Mouse (Mus musculus) gastrocnemius, postnatal 4 days (tissue): ENCODE measurements around the gene Ube2d1. TPM values are rescaled to one million over a fixed set of nuclear protein-coding genes. Genes with fewer than 3 reads are reported as not detected.

Experiments used
- DNase-seq, 2 experiments: peaks; one replicate each; pipeline ENCODE4 v3.0.0; 2021 to 2022; ENCODE audit warnings: low spot score in 2 of 2, mixed read lengths in 2 of 2
- total RNA-seq, 2 experiments: library from RNA; stranded (reverse); gene quantifications; 2 replicates each; pipeline ENCODE4 v1.2.3; 2021

Gene Ube2d1
- total RNA-seq, 2 experiments from 2014 or later, result 71.0 to 88.4 TPM

DNA sequence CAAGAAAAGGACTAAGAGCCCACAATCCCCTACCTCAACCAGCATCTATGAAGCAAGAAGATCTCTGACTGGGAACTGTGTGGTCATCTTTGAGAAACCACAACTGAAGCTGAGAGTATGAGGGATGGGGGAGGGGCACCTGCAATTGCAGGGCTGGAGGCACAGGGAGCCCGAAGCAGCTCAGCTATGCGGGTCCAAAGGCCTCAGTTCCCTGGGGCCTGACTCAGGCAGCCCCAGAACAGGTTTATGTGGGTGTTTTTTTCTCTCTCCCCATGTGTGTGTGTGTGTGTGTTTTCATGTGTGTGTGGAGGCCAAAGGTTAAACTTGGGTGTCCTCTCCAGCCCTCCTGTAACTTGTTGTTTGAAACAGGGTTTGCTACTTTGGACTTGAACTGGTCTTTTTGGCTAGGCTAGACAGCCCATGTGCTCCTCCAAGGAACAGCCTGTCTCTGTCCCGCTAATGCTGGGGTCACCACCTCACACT is 6.2 kb upstream of the Ube2d1 start:
- DNase-seq, result no peak

DNA sequence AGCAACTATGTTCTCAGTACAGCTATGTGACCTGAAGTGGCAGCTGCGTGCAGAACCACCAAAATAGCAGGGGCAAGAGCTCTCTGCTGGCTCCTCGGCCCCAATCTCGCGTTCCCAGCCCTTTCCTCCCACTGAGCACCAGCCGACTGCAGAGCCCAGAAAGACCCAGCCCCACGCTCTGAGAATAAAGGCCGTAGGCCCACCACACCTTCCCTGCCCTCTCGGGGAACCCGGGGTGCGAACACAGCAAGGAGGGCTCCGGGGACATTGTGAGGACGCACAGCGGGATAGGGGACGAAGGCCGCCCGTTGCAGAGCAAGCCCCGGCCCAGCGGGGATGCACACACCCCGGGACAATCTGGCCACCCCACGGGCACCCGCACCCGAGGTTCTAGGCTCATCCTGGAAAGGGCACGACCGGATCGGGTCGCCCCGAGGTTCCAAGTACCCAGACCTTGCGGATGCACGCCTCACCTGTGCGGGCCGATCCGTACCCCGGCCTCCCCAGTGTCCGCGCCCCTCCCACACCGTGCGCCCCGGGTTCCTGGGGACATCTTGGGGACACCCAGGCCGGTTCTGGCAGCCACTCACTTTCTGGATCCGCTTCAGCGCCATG is 444 bp downstream of the Ube2d1 start:
- DNase-seq, result no peak

DNA sequence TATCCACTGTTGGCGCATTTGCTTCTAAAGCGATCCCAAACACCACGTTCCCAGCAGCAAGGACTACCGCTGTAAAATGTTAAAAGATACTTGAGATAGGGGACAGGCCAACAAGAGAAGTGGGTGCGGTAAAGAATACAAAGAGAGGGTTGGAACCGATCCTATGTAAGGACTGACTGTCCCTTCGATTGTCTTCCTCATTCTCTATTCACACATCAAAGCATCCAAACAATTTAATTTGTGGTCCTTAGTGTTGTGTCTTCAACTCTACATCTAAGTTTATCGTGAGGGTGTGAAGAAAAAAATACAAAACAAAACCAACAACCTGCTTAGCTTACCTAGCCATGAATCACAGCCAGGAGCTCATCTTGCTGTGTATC is 941 bp downstream of the Ube2d1 start:
- DNase-seq, result no peak

DNA sequence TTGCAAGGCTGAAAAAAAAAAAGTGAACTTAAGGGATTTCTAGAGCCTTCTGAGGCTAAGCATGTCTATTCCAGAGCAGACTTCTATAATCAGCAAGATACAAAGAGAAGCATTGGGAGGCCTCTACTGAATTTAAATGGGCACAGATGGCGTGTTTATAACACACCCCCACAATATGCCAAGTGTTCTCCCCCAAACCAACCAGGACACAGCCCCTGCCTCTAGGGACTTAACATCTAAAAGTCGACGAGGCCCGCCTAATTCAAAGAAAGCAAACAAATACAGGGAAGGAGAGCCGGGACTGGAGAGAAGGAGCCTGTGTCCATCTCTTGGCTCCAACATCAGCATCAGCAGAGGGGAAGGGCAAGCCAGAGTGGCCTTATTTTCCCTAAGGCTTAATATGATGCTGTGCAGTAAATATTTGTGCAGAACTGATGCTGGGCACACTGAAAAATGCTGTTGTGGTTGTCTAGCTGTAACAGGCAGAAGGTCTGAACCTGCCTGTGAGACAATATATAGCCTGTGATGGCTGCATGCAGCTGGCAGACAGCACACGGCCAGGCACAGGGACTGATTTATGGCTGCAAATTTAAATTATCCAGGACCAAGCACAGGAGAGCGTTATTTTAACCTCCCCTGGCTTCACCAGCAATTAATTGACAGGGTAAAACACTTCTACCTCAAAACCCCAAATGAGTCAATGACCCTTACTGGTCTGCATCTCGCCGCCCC is 11.9 kb downstream of the Ube2d1 start:
- DNase-seq, result no peak

DNA sequence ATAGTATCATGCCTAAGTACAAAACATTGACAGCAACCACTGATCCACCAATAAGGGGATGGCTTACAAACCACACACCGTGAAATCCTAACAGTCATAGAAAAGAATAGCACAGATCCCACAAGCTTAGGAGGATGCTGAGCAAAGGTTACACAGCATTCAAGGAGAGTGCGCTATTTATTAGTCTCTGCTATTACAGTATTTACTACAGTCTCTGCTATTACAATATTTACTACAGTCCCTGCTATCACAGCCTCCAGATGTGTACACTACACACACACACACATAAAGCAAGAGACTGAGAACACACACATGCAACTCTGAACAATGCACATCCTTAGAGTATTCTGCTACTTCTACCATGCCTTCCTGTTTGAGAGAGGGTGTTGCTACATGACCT is 17.1 kb downstream of the Ube2d1 start:
- DNase-seq, result no peak

DNA sequence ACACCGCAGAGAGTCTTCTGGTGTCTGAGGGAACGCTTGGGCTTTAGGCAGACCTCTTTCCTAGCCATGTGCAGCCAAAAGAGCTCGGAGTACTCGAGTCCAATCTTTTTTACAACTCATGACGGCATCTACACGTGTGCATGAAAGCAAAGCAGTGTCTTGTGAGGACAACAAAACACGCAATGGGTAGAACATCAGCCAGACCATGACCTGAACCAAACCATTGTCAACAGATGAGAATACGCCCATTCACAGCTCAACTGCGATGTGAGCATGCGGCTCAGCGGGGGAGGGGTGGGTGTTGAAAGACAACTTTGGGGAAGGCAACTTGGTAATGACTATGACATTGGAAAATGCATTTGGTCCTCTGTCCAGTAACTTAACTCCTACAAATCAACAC is 17.6 kb downstream of the Ube2d1 start:
- no peak for DNase-seq

DNA sequence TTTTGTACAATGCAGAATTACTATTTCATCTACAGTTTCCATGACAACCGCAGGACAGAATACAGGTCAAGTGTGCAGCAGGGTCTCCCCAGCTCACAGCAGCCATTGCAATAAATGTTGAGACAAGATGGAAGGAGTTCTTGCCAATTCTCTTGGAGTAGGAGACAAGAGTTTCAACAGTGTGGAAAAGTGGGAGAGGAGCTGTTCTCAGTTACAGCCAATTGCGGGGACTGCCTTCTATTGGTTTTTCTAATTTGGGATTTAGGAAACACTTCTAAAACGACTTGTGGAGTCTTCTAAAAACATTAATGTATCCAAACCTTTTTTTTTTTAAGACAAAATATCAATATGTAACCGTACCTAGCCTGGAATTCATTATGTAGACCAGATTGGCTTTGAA is 20.0 kb downstream of the Ube2d1 start:
- no peak for DNase-seq

DNA sequence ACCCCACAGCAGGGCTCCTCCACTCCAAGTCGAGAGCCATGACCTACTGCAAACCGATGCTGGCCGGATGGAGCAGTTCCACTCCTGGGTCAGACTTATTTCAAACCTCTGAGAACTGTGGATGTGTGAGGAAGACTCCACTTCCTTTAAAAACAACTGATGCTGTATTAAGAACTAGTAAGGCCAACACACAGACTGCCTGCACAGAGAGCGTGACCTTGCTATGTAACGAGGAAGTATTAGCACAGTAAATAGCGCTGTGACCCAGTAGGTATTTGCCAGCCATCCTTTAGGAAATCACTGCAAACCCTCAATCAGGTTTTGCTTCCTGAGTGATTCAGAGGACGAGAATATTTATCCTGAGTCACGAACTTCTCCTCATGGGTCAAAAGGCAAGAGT is 23.4 kb downstream of the Ube2d1 start:
- no peak for DNase-seq

DNA sequence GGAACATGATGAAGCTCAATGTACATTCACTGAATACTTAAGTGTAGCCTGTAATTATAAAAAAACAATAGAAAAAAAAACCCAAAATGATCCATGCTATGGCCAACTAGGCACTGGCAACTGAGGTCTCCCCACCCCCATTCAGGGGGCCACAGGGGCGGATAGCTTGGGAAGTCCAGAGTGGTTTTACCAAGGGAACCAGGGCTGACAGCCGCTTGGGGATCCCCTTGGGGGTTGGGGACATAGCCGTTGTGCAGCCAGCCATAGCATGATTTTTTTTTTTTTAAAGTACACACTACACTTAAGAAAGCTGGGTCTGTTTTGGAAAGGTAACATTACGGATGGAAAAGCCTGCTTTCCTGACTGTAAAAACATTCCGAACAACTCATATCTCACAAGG is 26.1 kb downstream of the Ube2d1 start:
- no peak for DNase-seq

DNA sequence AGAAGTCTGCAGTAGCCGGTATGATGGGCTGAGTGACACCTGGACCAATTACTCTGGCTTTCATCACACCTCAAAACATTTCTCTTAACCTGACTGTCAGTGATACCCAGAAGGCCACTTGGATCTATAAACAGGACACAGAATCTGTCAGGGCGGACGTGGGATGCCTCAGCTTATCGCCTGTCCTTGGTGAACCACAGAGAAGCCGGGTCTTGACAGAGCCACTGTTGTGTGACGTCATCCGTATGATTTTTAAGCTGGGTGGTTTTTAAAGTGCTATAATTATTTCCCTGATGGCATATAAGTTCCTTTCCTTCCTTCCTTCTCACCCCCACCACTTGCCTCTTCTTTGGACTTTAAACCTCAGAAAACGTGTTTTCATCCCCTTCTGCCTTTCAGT is 26.5 kb downstream of the Ube2d1 start:
- DNase-seq, result no peak

DNA sequence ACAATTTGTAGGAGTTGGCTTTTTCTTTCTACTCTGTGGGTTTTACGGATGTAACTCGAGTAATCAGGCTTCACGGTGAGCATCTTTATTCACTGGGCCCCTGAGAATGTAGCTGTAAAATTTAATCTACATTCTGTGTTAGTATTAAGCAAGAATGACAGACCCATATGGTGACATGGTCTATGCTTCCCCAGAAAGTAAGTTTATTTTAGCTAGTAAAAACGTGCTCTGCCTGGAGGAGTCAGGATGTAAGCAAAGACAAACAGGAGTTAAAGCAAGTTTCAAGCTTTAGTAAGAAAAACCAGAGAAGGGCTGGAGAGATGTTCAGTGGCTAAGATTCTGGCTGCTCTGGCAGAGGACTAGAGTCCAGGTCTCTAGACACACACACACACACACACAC is 31.9 kb downstream of the Ube2d1 start:
- DNase-seq, result no peak

DNA sequence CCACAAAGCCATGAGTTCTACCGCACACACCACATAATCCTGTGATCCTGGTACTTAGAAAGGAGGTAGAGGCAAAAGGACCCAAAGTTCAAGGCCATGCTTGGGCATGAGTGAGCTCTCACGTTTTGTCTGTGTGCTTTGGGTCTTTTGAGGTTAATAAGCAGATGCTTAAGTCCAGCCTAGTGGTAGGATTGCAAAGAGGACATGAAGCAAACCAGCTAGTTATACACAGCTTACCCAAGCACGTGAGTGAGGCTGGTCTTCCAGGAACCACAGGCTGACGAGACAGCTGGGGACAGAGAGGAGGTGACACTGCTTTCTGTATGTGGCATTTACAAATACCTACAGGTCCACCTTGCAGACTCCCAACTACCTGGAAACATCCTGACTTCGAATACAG is 32.6 kb downstream of the Ube2d1 start:
- no peak for DNase-seq

DNA sequence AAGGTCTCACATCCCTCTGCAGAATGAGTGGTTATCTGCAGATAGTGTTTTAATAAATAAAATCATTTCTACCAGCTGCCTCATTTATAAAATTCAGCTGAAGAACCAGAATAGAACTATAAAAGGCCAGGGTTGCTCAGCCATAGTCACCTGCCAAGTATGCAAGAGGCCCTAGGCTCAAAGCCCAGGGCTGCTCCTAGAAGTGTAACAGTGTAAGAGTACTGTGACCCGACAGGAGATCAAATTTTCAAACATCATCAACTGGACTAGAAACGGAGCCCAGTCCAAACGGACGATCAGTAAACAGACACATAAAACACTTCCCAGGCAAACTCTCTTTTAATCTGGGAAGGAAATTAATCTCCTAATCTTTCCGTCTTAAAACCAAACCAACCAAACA is 33.2 kb downstream of the Ube2d1 start:
- DNase-seq, result no peak

DNA sequence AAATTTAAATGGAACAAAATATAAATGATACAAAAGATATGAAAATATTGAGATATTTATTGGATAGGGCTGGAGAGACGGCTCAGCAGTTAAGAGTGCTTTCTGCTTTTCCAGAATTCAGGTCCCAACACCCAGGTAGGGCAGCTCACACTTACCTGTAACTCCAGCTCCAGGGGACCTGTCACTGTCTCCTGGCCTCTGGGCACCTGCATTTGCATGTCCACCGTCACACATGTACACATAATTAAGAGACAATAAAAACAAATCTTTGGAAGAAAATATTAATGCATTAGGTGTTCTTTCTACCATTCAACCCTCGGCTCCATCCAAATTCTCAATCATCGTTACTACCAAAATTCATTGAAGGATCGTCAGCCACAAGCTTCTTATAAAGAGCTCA is 33.8 kb downstream of the Ube2d1 start:
- DNase-seq, result no peak

DNA sequence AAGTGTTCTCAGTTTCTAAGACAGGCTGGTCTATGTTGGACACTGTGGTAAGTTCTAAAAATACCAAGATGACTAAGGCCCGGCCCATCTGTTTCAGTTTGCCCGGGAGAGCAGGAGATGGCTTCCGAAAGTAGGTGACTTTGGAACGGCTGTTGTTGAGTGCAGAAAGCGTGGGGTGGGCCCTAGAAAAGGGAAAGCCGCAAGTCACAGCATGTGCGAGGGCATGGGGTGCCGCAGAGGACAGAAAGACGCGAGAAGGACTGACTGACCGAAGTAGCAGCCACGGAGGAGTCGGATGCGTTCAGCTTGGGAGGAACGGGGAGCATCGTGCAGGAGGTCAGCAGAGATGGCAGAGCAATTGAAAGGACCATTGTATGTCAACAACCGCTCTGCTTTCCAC is 34.6 kb downstream of the Ube2d1 start:
- DNase-seq, result no peak

DNA sequence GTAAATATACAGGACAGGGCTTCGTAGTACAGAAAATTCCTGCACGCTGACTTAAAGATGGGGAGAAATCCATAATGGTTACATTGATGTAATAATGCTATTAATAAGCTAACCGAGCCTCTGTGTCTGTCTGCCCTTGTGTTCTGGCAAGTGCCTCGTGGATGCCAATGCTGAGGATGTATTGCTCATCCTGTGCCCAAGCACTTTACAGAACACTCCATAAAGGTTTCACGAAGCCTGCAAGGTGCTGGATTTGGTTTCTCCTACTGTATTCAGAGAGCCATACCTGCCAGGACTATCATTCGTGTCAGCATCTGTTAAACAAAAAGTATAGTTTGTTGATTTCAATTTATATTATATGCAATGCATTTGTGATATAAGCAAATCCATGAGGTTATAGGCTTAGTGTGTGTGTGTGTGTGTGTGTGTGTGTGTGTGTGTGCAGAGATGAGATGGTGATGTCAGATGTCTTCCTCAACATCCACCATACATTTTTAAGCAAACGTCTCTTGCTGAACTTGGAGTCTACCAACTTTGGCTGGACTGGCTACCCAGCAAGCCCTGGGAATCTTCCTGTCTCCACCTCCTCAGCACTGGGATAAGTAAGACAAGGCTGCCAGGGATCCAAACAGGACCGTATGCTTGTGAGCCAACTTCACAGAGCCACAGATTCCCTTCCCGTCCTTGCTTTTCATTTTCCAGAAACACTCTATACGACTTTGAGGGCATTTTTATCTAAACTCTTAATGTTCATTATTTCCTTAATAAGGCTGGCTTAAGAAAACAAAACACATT is 35.8 kb downstream of the Ube2d1 start:
- no peak for DNase-seq

DNA sequence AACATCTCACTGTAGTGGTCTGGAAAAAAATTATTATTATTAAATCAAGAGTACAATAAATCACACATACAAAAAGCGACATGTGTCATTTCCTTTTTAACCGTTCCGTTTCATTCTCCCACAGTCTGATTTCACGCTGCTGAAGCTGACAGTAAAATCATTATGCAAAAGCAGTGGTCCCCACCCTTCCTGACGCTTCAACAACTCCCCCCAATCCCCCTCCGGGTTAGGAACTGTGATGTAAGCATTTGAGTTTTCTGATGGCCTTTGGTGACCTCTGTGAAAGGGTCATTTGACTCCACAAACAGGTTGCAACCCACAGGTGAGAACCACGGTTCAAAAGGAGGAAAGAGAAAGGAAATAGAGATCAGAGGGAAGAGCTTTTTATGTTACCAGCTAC is 38.1 kb downstream of the Ube2d1 start:
- no peak for DNase-seq

DNA sequence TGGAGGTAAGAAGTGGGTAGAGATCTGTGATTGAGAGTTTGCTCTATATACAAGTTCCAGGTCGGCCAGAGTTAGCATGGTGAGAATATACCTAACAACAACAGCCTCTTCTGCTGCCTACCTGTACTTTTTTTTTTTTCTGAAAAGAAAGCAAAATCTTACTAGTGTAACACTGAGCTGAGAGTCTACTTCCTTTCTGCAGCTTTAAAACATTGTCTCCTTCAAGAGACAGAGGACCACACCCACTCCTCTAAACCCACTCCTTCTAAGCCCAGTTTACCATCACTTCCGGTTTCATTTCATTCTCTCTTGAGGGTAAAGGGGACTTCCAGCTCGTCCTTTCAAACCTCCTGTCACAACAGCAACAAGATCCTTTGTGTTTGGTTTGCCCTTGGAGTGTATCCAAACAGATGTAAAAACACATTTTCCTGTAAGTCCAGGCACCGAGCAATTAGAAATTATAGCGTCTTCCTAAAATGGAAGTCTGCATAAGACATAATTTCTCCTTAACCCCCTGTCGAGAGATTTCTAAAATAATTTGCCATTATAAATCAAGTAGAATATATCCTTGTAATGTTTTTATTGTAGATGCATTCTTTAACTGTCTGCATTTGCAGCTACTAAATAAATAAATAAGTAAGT is 45.5 kb downstream of the Ube2d1 start:
- no peak for DNase-seq

DNA sequence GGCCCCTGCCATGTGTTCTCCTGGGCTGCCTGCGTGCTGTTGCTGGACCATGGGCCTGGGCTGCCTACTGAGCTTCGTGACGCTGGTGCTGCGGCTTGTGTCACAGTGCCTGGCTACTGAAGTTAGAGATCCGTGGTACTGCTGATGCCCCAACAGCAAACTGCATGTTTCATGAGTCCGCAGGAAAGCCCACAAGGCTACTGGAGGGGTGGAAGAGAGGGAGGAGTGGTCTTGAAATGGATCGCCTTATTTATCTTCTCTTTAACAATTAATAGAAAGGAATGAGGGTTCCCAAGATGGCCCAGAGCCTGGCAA is 46.9 kb downstream of the Ube2d1 start, which contains the start of gene Tfam:
TSS of gene Tfam (minus strand) at position 41 of the 315 bp plus-strand sequence.
- no peak for DNase-seq

DNA sequence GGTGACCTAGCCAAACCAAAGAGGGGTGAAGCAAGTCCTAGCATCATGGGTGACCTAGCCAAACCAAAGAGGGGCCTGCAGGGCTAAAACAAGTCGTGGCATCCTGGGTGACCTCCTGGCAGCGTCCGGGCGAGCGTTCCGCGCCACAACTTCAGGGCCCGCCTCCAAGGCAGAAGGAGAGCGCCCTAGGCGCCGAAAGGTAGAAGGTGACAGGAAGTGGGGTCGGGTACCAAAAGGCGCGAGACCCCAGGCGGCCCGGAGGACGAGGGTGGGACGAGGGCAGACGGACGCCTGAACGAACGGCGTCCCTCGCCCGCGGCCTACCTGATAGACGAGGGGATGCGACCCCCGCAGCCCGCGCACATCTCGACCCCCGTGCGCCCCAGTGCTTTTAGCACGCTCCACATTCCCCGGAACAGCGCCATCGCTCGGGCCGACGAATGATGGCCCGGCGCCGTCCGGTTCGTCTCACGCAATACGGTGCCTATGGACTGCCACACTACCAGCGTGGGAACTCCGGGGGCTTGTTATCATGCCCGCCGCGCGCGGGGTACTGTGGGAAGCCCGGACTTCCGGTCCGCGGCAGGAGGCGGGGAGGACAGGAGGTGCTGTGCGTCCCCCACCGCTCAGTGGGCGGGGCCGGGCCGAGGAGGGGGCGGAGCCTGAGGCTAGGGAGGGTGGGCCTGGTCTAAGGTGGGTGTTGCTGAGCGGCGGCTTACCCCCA is 47.4 kb downstream of the Ube2d1 start:
- peak; percentile 91 to 94 for DNase-seq

DNA sequence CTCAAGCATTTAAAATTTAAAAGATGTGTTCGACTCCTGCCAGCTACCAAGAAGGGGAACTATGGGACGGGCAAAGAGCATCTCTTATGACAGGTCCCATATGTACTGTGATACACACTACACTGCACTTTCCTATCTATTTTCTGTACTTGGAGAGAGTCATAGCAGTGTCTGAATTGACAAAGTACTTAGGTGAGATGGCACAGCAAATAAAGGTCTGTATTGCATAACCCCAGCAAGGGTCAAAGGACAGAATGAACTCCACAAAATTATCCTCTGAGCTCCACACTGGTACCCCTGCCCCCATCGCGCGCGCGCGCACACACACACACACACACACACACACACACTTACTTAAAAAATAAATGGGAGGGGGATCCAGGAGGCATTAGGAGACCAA is 51.0 kb downstream of the Ube2d1 start:
- no peak for DNase-seq
